Mouse (Mus musculus): ENCODE results near the gene Dbndd1. TPM values are rescaled to one million over a fixed set of nuclear protein-coding genes. Genes with fewer than 3 reads are reported as not detected.

The Dbndd1 gene
- polyA plus RNA-seq, 1 experiment from 2014 or later = 12.8 TPM

- peaks cover 43% of the 10 kb centered on the region for H3K36me3 ChIP-seq
- no peak overlapping the region for H3K27ac ChIP-seq
- ATAC-seq (ENCODE audit: low FRiP score, low read depth) = no peak
- peaks cover 27% of the 10 kb centered on the region for H3K27me3 ChIP-seq
- H3K9me3 ChIP-seq = no peaks in the 10 kb centered on the region
- 70% methylated on average over 5 of the region's 5 CpGs for WGBS
- peaks cover 16% of the 10 kb centered on the region for H3K4me1 ChIP-seq
- H3K4me3 ChIP-seq = no peak overlapping the region
- H3K4me2 ChIP-seq (replicated peaks) = no peak overlapping the region
- no peak overlapping the region for H3K9ac ChIP-seq
These were observed 4.4 kb downstream of the Dbndd1 start for GRCm38 (mm10) chr8:123510819-123511218.

- Histone ChIP-seq H3K9ac (no peak overlapping the region), H3K36me3 (peaks cover 80% of the 10 kb centered on the region), H3K4me1 (no peaks in the 10 kb centered on the region), H3K27ac (no peak overlapping the region), H3K4me2 (replicated peaks) (no peak overlapping the region), H3K4me3 (no peak overlapping the region), H3K27me3 (no peaks in the 10 kb centered on the region), H3K9me3 (no peaks in the 10 kb centered on the region; the same call in 1 of the 2 replicates)
- ATAC-seq (ENCODE audit: low FRiP score, low read depth) = no peak
- 94% methylated on average over 5 of the region's 5 CpGs for WGBS
These were observed 8.1 kb downstream of the Dbndd1 start for GRCm38 (mm10) chr8:123507153-123507552.

- H3K4me1 ChIP-seq = no peaks in the 10 kb centered on the region
- WGBS = 90% methylated on average over 9 of the region's 9 CpGs
- no peaks in the 10 kb centered on the region for H3K27me3 ChIP-seq
- H3K27ac ChIP-seq = no peak overlapping the region
- H3K36me3 ChIP-seq = peaks cover 94% of the 10 kb centered on the region
- no peak overlapping the region for H3K9ac ChIP-seq
- ATAC-seq (ENCODE audit: low FRiP score, low read depth) = no peak
- H3K4me2 ChIP-seq (replicated peaks) = no peak overlapping the region
- H3K9me3 ChIP-seq = no peaks in the 10 kb centered on the region; the same call in 1 of the 2 replicates
- H3K4me3 ChIP-seq = no peak overlapping the region
These were observed 9.6 kb downstream of the Dbndd1 start for GRCm38 (mm10) chr8:123505695-123506094.

GRCm38 (mm10) chr8:123505267-123505666, 10.0 kb downstream of the Dbndd1 start:
- H3K9ac ChIP-seq = no peak overlapping the region
- H3K4me3 ChIP-seq = no peak overlapping the region
- H3K36me3 ChIP-seq = peaks cover 99% of the 10 kb centered on the region
- H3K4me2 ChIP-seq (replicated peaks) = no peak overlapping the region
- H3K4me1 ChIP-seq = no peaks in the 10 kb centered on the region
- no peak for ATAC-seq (ENCODE audit: low FRiP score, low read depth)
- WGBS = 81% methylated on average over 4 of the region's 4 CpGs
- no peaks in the 10 kb centered on the region for H3K27me3 ChIP-seq
- no peaks in the 10 kb centered on the region; the same call in 1 of the 2 replicates for H3K9me3 ChIP-seq
- no peak overlapping the region for H3K27ac ChIP-seq

GRCm38 (mm10) chr8:123504591-123505195, 10.6 kb downstream of the Dbndd1 start:
- H3K9me3 ChIP-seq = no peaks in the 10 kb centered on the region; the same call in 1 of the 2 replicates
- H3K27ac ChIP-seq = no peak overlapping the region
- H3K4me2 ChIP-seq (replicated peaks) = no peak overlapping the region
- H3K9ac ChIP-seq = no peak overlapping the region
- H3K36me3 ChIP-seq = peaks cover 100% of the 10 kb centered on the region
- WGBS = 88% methylated on average over 9 of the region's 9 CpGs
- no peak overlapping the region for H3K4me3 ChIP-seq
- ATAC-seq (ENCODE audit: low FRiP score, low read depth) = no peak
- H3K27me3 ChIP-seq = no peaks in the 10 kb centered on the region
- H3K4me1 ChIP-seq = no peaks in the 10 kb centered on the region

- over 99% methylated on average over 6 of the region's 6 CpGs for WGBS
- Histone ChIP-seq H3K4me1 (no peaks in the 10 kb centered on the region), H3K36me3 (peaks cover 100% of the 10 kb centered on the region), H3K4me2 (replicated peaks) (no peak overlapping the region), H3K4me3 (no peak overlapping the region), H3K9ac (no peak overlapping the region), H3K27me3 (no peaks in the 10 kb centered on the region), H3K9me3 (no peaks in the 10 kb centered on the region; the same call in 1 of the 2 replicates), H3K27ac (no peak overlapping the region)
- ATAC-seq (ENCODE audit: low FRiP score, low read depth) = no peak
These were observed 11.3 kb downstream of the Dbndd1 start for GRCm38 (mm10) chr8:123503801-123504467.

GRCm38 (mm10) chr8:123502192-123502591, 13.1 kb downstream of the Dbndd1 start:
- H3K36me3 ChIP-seq = peaks cover 99% of the 10 kb centered on the region

GRCm38 (mm10) chr8:123499556-123499955, 15.7 kb downstream of the Dbndd1 start:
- no peak for ATAC-seq (ENCODE audit: low FRiP score, low read depth)
- H3K4me2 ChIP-seq (replicated peaks) = no peak overlapping the region
- no peaks in the 10 kb centered on the region for H3K4me1 ChIP-seq
- no peaks in the 10 kb centered on the region for H3K27me3 ChIP-seq
- H3K36me3 ChIP-seq = peaks cover 99% of the 10 kb centered on the region
- WGBS = 94% methylated on average over 11 of the region's 11 CpGs
- H3K27ac ChIP-seq = no peak overlapping the region
- H3K4me3 ChIP-seq = no peak overlapping the region
- no peaks in the 10 kb centered on the region; the same call in 1 of the 2 replicates for H3K9me3 ChIP-seq
- H3K9ac ChIP-seq = no peak overlapping the region

More at GRCm38 (mm10) chr8:123502192-123502591, 13.1 kb downstream of the Dbndd1 start:
- no peaks in the 10 kb centered on the region for H3K4me1 ChIP-seq
- H3K27ac ChIP-seq = no peak overlapping the region
- ATAC-seq (ENCODE audit: low FRiP score, low read depth) = no peak
- no peaks in the 10 kb centered on the region; the same call in 1 of the 2 replicates for H3K9me3 ChIP-seq
- 95% methylated on average over 5 of the region's 5 CpGs for WGBS
- no peak overlapping the region for H3K4me3 ChIP-seq
- no peak overlapping the region for H3K4me2 ChIP-seq (replicated peaks)
- no peak overlapping the region for H3K9ac ChIP-seq
- no peaks in the 10 kb centered on the region for H3K27me3 ChIP-seq

GRCm38 (mm10) chr8:123498963-123499362, 16.3 kb downstream of the Dbndd1 start:
- Histone ChIP-seq H3K4me1 (no peaks in the 10 kb centered on the region), H3K36me3 (peaks cover 99% of the 10 kb centered on the region), H3K4me2 (replicated peaks) (no peak overlapping the region), H3K4me3 (no peak overlapping the region), H3K9me3 (no peaks in the 10 kb centered on the region; the same call in 1 of the 2 replicates), H3K27me3 (no peaks in the 10 kb centered on the region), H3K9ac (no peak overlapping the region), H3K27ac (no peak overlapping the region)
- WGBS = 92% methylated on average over 11 of the region's 11 CpGs
- no peak for ATAC-seq (ENCODE audit: low FRiP score, low read depth)

- Histone ChIP-seq H3K4me2 (replicated peaks) (no peak overlapping the region), H3K4me1 (no peaks in the 10 kb centered on the region), H3K4me3 (no peak overlapping the region), H3K9me3 (no peaks in the 10 kb centered on the region), H3K27ac (no peak overlapping the region), H3K36me3 (peaks cover 99% of the 10 kb centered on the region), H3K27me3 (no peaks in the 10 kb centered on the region), H3K9ac (no peak overlapping the region)
- WGBS = 81% methylated on average over 4 of the region's 4 CpGs
- ATAC-seq (ENCODE audit: low FRiP score, low read depth) = no peak
These were observed 17.6 kb downstream of the Dbndd1 start for GRCm38 (mm10) chr8:123497699-123498098.

- Histone ChIP-seq H3K4me3 (no peak overlapping the region), H3K9me3 (no peaks in the 10 kb centered on the region), H3K36me3 (peaks cover 97% of the 10 kb centered on the region), H3K9ac (no peak overlapping the region), H3K4me1 (no peaks in the 10 kb centered on the region), H3K27ac (no peak overlapping the region), H3K4me2 (replicated peaks) (no peak overlapping the region), H3K27me3 (no peaks in the 10 kb centered on the region)
- WGBS = 95% methylated on average over 9 of the region's 9 CpGs
- no peak for ATAC-seq (ENCODE audit: low FRiP score, low read depth)
These were observed 22.4 kb downstream of the Dbndd1 start for GRCm38 (mm10) chr8:123492898-123493297.

GRCm38 (mm10) chr8:123491280-123492075, 23.8 kb downstream of the Dbndd1 start:
- Histone ChIP-seq H3K4me2 (replicated peaks) (no peak overlapping the region), H3K27me3 (no peaks in the 10 kb centered on the region), H3K27ac (no peak overlapping the region), H3K4me1 (no peaks in the 10 kb centered on the region), H3K36me3 (peaks cover 97% of the 10 kb centered on the region), H3K9me3 (no peaks in the 10 kb centered on the region), H3K9ac (no peak overlapping the region), H3K4me3 (no peak overlapping the region)
- WGBS = 89% methylated on average over 15 of the region's 15 CpGs
- ATAC-seq (ENCODE audit: low FRiP score, low read depth) = no peak

All from limb, embryonic 13.5 days (tissue).